Mouse (Mus musculus) gastrocnemius, adult 8-10 months (tissue): ENCODE data around the gene Itsn1. TPM values are rescaled to one million over a fixed set of nuclear protein-coding genes. Genes with fewer than 3 reads are reported as not detected.
A peak's percentile ranks its signal among the peaks of the same experiment; 100 is the strongest.

Experiments
- DNase-seq, 2 experiments: peaks; one replicate each; pipeline ENCODE4 v3.0.0; 2022; ENCODE audit warnings: low spot score in 2 of 2
- total RNA-seq, 4 experiments: library from RNA; stranded (reverse); gene quantifications; 2 replicates each; pipeline ENCODE4 v1.2.4; 2022

Gene Itsn1
- total RNA-seq, 4 experiments from 2014 or later = 64.0 to 77.0 (median 70.7) TPM

GRCm38 (mm10) chr16:91765816-91766210, 36.7 kb downstream of the Itsn1 start:
- DNase-seq = no peak

GRCm38 (mm10) chr16:91767165-91767701, 38.2 kb downstream of the Itsn1 start:
- peak; percentile 73 to 81 for DNase-seq

GRCm38 (mm10) chr16:91768586-91768985, 39.5 kb downstream of the Itsn1 start:
- peak in 1 of 2 experiments; percentile 31 for DNase-seq

GRCm38 (mm10) chr16:91769911-91770310, 40.8 kb downstream of the Itsn1 start:
- DNase-seq = no peak

- no peak for DNase-seq
These were observed 41.6 kb downstream of the Itsn1 start for GRCm38 (mm10) chr16:91770662-91771061.

- DNase-seq = no peak
These were observed 42.3 kb downstream of the Itsn1 start for GRCm38 (mm10) chr16:91771334-91771733.

- no peak for DNase-seq
These were observed 43.5 kb downstream of the Itsn1 start for GRCm38 (mm10) chr16:91772586-91772985.

- no peak for DNase-seq
These were observed 50.5 kb downstream of the Itsn1 start for GRCm38 (mm10) chr16:91779576-91779975.

- DNase-seq = no peak
These were observed 51.1 kb downstream of the Itsn1 start for GRCm38 (mm10) chr16:91780151-91780550.

GRCm38 (mm10) chr16:91780826-91781225, 51.7 kb downstream of the Itsn1 start:
- DNase-seq = no peak

- no peak for DNase-seq
These were observed 54.1 kb downstream of the Itsn1 start for GRCm38 (mm10) chr16:91783191-91783590.

- DNase-seq = no peak
These were observed 55.2 kb downstream of the Itsn1 start for GRCm38 (mm10) chr16:91784298-91784697.

- no peak for DNase-seq
These were observed 57.3 kb downstream of the Itsn1 start for GRCm38 (mm10) chr16:91786425-91786824.

GRCm38 (mm10) chr16:91789728-91790127, 60.6 kb downstream of the Itsn1 start:
- DNase-seq = no peak

GRCm38 (mm10) chr16:91792477-91793196, 63.6 kb downstream of the Itsn1 start:
- no peak for DNase-seq

- no peak for DNase-seq
These were observed 64.6 kb downstream of the Itsn1 start for GRCm38 (mm10) chr16:91793507-91794278.

- DNase-seq = no peak
These were observed 65.2 kb downstream of the Itsn1 start for GRCm38 (mm10) chr16:91794306-91794705.

- DNase-seq = no peak
These were observed 66.0 kb downstream of the Itsn1 start for GRCm38 (mm10) chr16:91795044-91795443.

GRCm38 (mm10) chr16:91795606-91796005, 66.5 kb downstream of the Itsn1 start:
- DNase-seq = no peak

GRCm38 (mm10) chr16:91801426-91801825, 72.3 kb downstream of the Itsn1 start:
- peak in 1 of 2 experiments; percentile 19 for DNase-seq

GRCm38 (mm10) chr16:91802461-91803062, 73.5 kb downstream of the Itsn1 start:
- DNase-seq = peak in 1 of 2 experiments; percentile 32

GRCm38 (mm10) chr16:91804418-91804817, 75.3 kb downstream of the Itsn1 start:
- no peak for DNase-seq
